Mouse (Mus musculus) embryonic fibroblast, embryonic 13.5 days (primary cell): ENCODE results near the gene Hmces. TPM values are rescaled to one million over a fixed set of nuclear protein-coding genes. Genes with fewer than 3 reads are reported as not detected.

Experiments used
- H3K27ac ChIP-seq: 2 replicates; pipeline ENCODE4 v1.5.1; 2012; ENCODE audit warnings: low read length, control low read depth, inconsistent platforms; ENCODE audit not compliant: insufficient read depth
- H3K4me1 ChIP-seq: 2 replicates; pipeline ENCODE4 v1.6.1; 2011; ENCODE audit warnings: low read length; ENCODE audit not compliant: control insufficient read depth, insufficient read depth
- H3K4me3 ChIP-seq: 2 replicates; pipeline ENCODE4 v1.5.1; 2011; ENCODE audit warnings: mild to moderate bottlenecking, control low read depth, low read length; ENCODE audit not compliant: insufficient read depth
- CTCF ChIP-seq: IDR thresholded peaks from 2 replicates; pipeline ENCODE4 v1.5.1; 2011; ENCODE audit warnings: mild to moderate bottlenecking, control low read depth, low read length, moderate library complexity, borderline replicate concordance; ENCODE audit not compliant: insufficient read depth
- POLR2A ChIP-seq: IDR thresholded peaks from 2 replicates; pipeline ENCODE4 v1.6.1; 2011; ENCODE audit warnings: low read depth, mild to moderate bottlenecking, control low read depth, low read length, moderate library complexity
- polyA plus RNA-seq: library from polyadenylated mRNA; stranded (reverse); fragments of >200 nt; gene quantifications from 2 replicates; pipeline ENCODE4 v1.2.4, GENCODE M21; 2011; ENCODE audit warnings: low read depth; ENCODE audit not compliant: missing spikeins, insufficient read length

The Hmces gene
- polyA plus RNA-seq = 22.2 and 23.4 TPM in 2 replicates

DNA sequence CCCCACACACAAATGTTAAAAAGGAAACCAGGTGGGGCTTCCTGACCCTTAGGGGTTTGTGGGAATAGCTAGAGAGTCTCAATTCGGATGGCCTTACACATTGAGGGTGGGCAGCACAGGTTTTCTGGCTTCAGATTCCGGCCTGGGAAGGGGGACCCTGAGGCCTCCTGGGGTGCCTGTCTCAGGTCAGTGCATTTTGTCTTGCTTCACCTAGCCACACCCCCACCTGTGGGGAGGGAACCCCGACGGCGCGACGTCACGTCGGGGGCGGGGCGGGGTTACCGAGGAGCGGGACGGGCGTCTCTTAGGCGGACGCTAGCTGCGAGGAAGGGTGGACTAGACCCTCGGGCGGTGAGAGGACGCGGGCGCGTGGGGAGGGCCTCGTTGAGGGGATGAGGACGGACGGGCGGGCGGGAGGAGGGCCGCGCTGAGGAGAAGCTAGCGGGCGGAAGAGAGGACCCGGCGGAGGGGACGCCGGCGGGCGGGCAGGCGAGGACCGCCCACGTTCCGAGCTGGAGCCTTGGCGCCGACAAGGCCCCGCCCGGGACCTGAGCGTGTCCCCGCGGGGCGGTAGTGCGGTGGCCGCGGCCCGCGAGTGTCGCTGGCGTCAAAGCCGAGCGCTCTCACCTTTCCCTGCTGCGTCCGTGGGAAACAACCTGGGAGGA, at the start of gene Hmces:
Gene Hmces (plus strand): TSS at position 275 of the 665 bp plus-strand sequence.
- Histone ChIP-seq H3K27ac (peak within 1 kb of the TSS; percentile 74), H3K4me3 (peak within 1 kb of the TSS; percentile 94), H3K4me1 (peaks cover 5% of the 10 kb centered on the region; the same call in 1 of the 2 replicates)
- TF ChIP-seq CTCF (no peak), POLR2A (peak; percentile 60)

- TF ChIP-seq CTCF = no peak
- no peak for TF ChIP-seq POLR2A
- no peak overlapping the region for H3K4me3 ChIP-seq
- H3K4me1 ChIP-seq = peaks cover 8% of the 10 kb centered on the region
- H3K27ac ChIP-seq = no peak overlapping the region
These were observed 47.5 kb upstream of the Hmces start for GRCm38 (mm10) chr6:87866211-87866610.

DNA sequence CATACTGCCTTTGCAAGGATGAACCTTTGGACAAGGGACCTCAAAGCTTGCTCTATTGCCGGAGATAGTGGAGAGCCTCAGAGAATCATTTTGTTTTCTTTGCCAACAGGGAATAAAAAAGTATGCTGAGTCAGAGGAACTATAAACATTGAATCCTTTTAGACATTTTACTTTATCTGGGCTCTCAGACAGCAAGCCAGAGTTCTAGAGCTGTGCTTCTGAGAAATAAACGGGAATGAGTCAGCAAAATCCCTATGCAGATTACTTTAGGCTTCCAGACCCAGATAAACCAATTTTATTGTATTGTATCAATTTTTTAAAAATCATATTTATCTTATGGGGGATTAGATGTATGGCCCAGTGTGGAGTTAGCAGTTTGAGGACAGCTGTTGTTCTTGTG, 46.5 kb upstream of the Hmces start:
- H3K27ac ChIP-seq = peak overlapping the region; percentile 75
- peaks cover 8% of the 10 kb centered on the region for H3K4me1 ChIP-seq
- H3K4me3 ChIP-seq = no peak overlapping the region
- TF ChIP-seq CTCF (no peak), POLR2A (no peak)

- H3K27ac ChIP-seq = peak overlapping the region; percentile 74
- TF ChIP-seq POLR2A = no peak; the same call in 1 of the 2 replicates
- TF ChIP-seq CTCF = no peak
- no peak overlapping the region for H3K4me3 ChIP-seq
- H3K4me1 ChIP-seq = peaks cover 8% of the 10 kb centered on the region
These were observed 44.7 kb upstream of the Hmces start for GRCm38 (mm10) chr6:87868871-87869506.

- Histone ChIP-seq H3K4me3 (no peak overlapping the region), H3K4me1 (peaks cover 13% of the 10 kb centered on the region), H3K27ac (no peak overlapping the region)
These were observed 43.3 kb upstream of the Hmces start for GRCm38 (mm10) chr6:87870440-87870839.

DNA sequence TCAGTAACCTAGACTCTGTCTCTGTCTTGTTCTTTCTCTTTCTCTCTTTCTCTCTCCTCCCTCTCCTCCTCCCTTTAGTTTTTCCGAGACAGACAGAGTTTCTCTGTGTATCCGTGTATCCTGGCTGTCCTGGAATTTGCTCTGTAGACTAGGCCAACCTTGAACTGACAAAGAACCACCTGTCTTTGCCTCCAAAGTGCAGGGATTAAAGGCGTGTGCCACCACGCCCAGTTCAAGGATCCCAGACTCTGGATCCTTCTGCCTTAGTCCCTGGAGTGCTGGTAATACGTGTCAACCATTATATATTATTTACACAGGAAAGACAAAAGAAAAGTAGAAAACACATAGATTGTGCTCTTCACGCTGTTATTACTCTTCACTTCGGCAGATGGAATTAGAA, 42.5 kb upstream of the Hmces start:
- peaks cover 15% of the 10 kb centered on the region for H3K4me1 ChIP-seq
- no peak overlapping the region for H3K4me3 ChIP-seq
- H3K27ac ChIP-seq = no peak overlapping the region
- TF ChIP-seq POLR2A (no peak), CTCF (no peak)

More at GRCm38 (mm10) chr6:87870440-87870839, 43.3 kb upstream of the Hmces start:
- TF ChIP-seq POLR2A (no peak), CTCF (no peak)

DNA sequence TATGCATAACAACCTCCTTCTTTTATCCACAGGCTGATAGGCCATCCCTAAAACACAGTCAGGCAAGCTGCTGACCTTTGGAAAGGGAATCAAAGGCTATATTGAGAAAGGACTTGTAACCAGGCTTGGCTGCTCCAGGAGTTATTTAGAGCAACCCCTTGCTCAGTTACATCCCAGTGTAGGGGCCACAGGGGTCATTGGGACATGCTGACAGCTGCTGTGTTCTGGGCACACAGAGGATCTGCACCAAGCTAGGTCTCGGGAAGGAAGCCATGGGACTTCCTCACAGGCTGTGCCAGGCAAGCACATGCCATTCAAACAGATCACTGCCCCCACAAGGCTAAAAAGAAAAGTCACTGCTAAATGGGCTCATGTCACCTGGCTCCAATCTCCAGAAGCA, 40.6 kb upstream of the Hmces start:
- TF ChIP-seq CTCF (no peak), POLR2A (no peak)
- H3K27ac ChIP-seq = peak overlapping the region; percentile 54; the same call in 1 of the 2 replicates
- no peak overlapping the region for H3K4me3 ChIP-seq
- peaks cover 10% of the 10 kb centered on the region for H3K4me1 ChIP-seq

GRCm38 (mm10) chr6:87873963-87874362, 39.8 kb upstream of the Hmces start:
- Histone ChIP-seq H3K4me3 (no peak overlapping the region), H3K4me1 (peaks cover 6% of the 10 kb centered on the region; the same call in 1 of the 2 replicates), H3K27ac (no peak overlapping the region)
- no peak for TF ChIP-seq CTCF
- no peak for TF ChIP-seq POLR2A

- H3K4me1 ChIP-seq = peaks cover 6% of the 10 kb centered on the region; the same call in 1 of the 2 replicates
- TF ChIP-seq POLR2A = no peak
- no peak for TF ChIP-seq CTCF
- H3K4me3 ChIP-seq = no peak overlapping the region
- H3K27ac ChIP-seq = peak overlapping the region; percentile 84
These were observed 38.7 kb upstream of the Hmces start for GRCm38 (mm10) chr6:87875083-87875482.

GRCm38 (mm10) chr6:87875562-87875961, 38.2 kb upstream of the Hmces start:
- TF ChIP-seq POLR2A = no peak
- no peak for TF ChIP-seq CTCF
- H3K4me1 ChIP-seq = peaks cover 6% of the 10 kb centered on the region; the same call in 1 of the 2 replicates
- H3K4me3 ChIP-seq = no peak overlapping the region
- peak overlapping the region; percentile 84 for H3K27ac ChIP-seq

GRCm38 (mm10) chr6:87876068-87876643, 37.6 kb upstream of the Hmces start:
- H3K4me1 ChIP-seq = peaks cover 6% of the 10 kb centered on the region; the same call in 1 of the 2 replicates
- H3K4me3 ChIP-seq = no peak overlapping the region
- TF ChIP-seq POLR2A (no peak), CTCF (no peak)
- H3K27ac ChIP-seq = no peak overlapping the region; the same call in 1 of the 2 replicates
